Mouse (Mus musculus) spleen, adult 18-20 months (tissue): ENCODE measurements around the gene Ociad2.

Experiments
- DNase-seq, 2 experiments: peaks; one replicate each; pipeline ENCODE4 v3.0.0; 2022; ENCODE audit warnings: mixed read lengths in 2 of 2

Gene Ociad2

GRCm38 (mm10) chr5:73301601-73302307 is 39.1 kb downstream of the Ociad2 start:
- DNase-seq = no peak

GRCm38 (mm10) chr5:73295916-73296315 is 44.9 kb downstream of the Ociad2 start:
- no peak for DNase-seq

GRCm38 (mm10) chr5:73295016-73295415 is 45.8 kb downstream of the Ociad2 start:
- DNase-seq = no peak

- DNase-seq = no peak
These were observed 47.4 kb downstream of the Ociad2 start for GRCm38 (mm10) chr5:73293458-73293827.

- DNase-seq = peak; percentile 86 to 87
These were observed 48.0 kb downstream of the Ociad2 start, which contains the start of gene Ociad1 for GRCm38 (mm10) chr5:73292502-73293457. TSS of gene Ociad1 (plus strand) at chr5:73292784.

GRCm38 (mm10) chr5:73289900-73290299 is 50.9 kb downstream of the Ociad2 start:
- no peak for DNase-seq

- no peak for DNase-seq
These were observed 54.2 kb downstream of the Ociad2 start for GRCm38 (mm10) chr5:73286603-73287002.

GRCm38 (mm10) chr5:73285470-73285978 is 55.3 kb downstream of the Ociad2 start:
- DNase-seq = no peak

GRCm38 (mm10) chr5:73284046-73284445 is 56.8 kb downstream of the Ociad2 start:
- no peak for DNase-seq

GRCm38 (mm10) chr5:73280567-73280850 is 60.3 kb downstream of the Ociad2 start:
- no peak for DNase-seq

GRCm38 (mm10) chr5:73279732-73280566 is 60.9 kb downstream of the Ociad2 start:
- no peak for DNase-seq

- no peak for DNase-seq
These were observed 61.6 kb downstream of the Ociad2 start for GRCm38 (mm10) chr5:73279190-73279589.

GRCm38 (mm10) chr5:73274941-73275340 is 65.9 kb downstream of the Ociad2 start:
- no peak for DNase-seq

GRCm38 (mm10) chr5:73273171-73273570 is 67.7 kb downstream of the Ociad2 start:
- no peak for DNase-seq
